Mouse (Mus musculus): ENCODE data around the gene Mrpl21. TPM values are rescaled to one million over a fixed set of nuclear protein-coding genes. Genes with fewer than 3 reads are reported as not detected.

Mrpl21 gene
- polyA plus RNA-seq, 1 experiment = 3.5 TPM

DNA sequence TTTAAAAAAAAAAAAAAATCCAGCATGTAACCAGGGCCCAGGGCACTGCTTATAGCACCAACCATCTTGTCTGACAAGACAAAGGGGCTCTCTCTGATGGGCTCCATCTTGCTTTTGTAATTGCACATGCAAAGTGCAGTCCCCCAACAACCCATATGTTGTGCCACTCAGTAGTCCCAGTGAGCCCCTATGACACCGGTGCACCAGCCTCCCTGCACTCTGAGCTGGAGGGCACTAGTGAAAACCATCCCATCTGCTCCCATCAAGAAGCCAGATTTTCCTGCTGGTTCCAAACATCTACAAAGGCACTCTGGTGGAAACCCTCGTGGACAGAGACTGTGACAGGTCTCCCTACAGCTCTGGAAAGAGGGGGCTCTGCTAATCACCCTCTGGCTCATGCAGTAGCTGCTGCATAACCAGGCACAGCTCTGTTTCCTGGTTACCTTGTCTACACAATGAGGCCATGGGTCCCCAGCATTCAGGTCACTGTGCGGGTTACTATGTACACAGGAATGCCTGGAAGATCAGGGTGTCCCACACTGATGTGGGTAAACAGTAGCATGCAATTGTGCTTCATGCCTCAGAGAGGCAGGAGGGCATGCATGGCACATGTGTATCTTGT lies 6.8 kb upstream of the Mrpl21 start:
- TF ChIP-seq GATA1 (IDR thresholded peaks at IDR 0.05; ENCODE audit: low read length) = no peak

DNA sequence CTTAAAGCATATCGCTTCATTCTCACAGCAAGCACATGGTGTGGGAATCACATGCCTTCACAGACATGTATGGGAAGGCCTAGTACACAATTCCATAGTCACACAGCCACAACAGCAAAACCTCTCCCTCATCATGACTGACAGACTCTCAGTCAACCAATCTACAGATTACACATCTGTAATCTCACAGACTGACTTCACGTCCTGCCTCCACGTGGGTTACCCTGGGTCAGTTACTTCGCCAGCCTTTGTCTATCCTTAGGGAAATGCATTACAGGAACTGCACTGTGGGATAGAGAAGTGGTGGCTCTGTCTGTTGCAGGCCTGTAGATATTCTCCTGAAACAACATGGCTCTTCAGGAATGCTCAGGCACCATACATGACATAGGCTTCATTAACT lies 815 bp upstream of the Mrpl21 start:
- no peak for TF ChIP-seq GATA1 (IDR thresholded peaks at IDR 0.05; ENCODE audit: low read length)

DNA sequence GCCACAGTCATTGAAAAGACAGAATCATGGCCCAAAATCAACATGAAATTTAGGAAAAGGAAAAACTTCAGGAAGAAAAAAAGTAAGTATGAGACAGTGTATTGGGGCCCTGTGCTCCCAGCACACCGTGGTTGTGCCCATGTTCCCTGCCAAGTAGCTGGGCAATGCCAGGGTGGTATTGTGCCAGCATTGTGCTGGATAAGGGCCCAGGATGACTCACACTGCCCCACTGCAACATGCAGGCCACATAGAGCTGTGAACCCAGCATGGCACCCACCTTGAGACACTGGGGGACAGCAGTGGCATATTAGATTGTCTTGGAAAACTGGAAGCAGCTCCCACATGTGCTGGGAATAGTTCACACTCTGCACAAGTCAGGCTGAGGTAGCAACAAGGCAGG lies 6.3 kb downstream of the Mrpl21 start:
- no peak for TF ChIP-seq GATA1 (IDR thresholded peaks at IDR 0.05; ENCODE audit: low read length)

DNA sequence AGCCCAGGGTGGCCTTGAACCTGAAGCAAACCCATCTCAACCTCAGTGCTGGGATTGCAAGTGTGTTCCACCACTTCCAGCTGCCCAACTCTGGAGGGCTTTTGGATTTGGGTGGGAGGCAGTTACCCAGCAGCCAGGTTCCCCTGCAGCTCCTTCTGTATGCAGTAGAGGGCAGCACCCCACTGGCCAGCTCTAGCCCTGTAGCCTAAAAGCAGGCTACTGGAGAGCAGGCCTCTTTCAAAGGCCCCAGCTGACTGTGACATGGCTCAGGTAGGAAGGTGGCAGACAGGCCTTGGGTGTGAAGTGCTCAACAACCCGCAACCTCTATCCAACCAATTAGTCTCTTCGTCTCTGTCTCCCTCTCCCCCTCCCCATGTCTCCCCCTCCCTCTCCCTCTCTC lies 9.3 kb downstream of the Mrpl21 start:
- no peak for TF ChIP-seq GATA1 (IDR thresholded peaks at IDR 0.05; ENCODE audit: low read length)

DNA sequence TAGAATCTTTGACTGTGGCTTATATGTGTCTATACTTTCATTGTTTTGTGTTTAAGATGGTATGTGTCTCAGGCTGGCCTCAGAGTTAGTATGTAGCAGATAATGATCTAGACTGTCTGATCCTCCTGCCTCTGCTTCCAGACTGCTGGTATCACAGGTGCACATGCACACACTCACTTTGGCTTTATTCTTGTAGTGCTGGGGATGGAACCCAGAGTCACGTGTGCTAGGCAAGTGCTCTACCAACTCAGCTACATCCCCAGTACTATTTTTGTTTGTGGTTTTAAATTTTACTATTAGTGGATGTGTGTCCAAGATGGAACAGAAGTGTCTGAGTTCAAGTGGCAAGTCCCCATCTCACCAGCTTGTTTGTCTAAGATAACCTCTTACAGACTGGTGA lies 10.3 kb downstream of the Mrpl21 start:
- TF ChIP-seq GATA1 (IDR thresholded peaks at IDR 0.05; ENCODE audit: low read length) = no peak

DNA sequence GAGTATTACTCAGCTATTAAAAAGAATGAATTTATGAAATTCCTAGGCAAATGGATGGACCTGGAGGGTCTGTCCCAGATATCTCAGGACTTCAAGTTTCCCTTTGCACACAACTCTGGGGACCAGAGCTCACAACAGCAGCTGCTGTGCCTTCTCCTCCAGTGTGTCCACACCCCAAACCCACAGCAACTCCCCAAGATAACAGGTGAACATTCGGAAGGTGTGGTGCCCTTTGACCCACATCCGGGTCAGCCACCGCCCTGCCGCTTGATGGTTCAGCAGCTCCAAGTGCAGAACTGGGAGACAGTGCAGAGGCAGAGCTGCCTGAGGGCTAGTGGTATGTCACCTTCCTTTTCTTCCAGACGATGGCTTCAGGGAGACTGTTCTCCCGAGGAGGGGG lies 12.5 kb downstream of the Mrpl21 start:
- TF ChIP-seq GATA1 (IDR thresholded peaks at IDR 0.05; ENCODE audit: low read length) = no peak

DNA sequence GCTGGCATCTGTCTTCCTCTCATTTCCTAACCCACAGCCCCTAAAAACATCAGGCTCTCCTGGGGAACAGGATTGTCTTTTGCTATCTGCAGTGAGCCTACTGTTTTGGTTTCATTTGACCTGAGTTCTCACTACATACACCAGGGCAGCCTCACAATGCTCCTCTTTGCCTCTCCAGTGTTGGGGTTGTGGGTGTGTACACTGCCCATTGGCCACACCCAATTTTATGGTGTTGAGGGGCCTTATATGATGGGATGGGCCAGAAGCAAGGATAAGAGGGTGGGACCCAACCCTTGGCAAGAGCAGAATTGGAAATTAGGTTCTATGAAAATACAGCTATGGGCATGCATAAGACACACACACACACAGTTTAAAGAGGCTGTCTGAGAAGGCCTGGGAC lies 14.3 kb downstream of the Mrpl21 start:
- no peak for TF ChIP-seq GATA1 (IDR thresholded peaks at IDR 0.05; ENCODE audit: low read length)

DNA sequence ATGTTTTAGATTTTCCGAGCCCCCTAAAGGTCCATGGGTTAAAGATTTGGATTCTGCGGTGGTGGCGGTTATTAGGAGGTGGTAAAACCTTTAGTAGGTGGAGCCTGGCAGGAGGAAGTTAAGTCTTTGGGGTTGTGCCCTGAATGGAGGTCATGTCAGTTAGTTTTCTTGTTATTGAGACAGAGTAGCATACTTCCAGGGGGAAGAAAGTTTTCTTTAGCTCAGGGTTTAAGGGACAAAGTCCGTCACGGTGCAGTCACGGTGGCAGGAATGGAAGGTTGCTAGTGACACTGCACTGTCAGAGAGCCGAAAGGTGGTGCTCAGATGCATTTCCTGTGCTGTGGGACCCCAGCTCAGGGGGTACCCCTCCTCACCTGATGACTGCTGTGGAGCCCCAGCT lies 15.1 kb downstream of the Mrpl21 start:
- no peak for TF ChIP-seq GATA1 (IDR thresholded peaks at IDR 0.05; ENCODE audit: low read length)

DNA sequence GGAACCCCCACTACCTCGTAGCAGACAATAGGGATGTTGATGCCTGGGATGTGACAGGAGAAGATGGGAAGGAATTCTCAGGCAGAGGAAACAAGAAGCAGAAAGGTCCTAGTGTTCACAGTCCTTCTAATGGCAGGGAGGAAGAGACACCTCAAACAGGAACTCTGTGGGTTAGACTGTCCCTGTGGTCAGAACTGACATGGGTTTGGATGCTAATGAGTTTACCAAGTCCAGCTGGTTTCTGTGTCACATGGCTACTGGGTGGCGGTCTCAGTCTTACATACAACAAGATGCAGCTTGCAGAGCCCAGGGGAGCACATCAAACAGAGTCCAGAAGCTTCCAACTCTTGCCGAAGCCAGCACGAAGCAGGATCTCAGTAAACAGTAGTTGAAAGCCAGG lies 21.3 kb downstream of the Mrpl21 start:
- no peak for TF ChIP-seq GATA1 (IDR thresholded peaks at IDR 0.05; ENCODE audit: low read length)

DNA sequence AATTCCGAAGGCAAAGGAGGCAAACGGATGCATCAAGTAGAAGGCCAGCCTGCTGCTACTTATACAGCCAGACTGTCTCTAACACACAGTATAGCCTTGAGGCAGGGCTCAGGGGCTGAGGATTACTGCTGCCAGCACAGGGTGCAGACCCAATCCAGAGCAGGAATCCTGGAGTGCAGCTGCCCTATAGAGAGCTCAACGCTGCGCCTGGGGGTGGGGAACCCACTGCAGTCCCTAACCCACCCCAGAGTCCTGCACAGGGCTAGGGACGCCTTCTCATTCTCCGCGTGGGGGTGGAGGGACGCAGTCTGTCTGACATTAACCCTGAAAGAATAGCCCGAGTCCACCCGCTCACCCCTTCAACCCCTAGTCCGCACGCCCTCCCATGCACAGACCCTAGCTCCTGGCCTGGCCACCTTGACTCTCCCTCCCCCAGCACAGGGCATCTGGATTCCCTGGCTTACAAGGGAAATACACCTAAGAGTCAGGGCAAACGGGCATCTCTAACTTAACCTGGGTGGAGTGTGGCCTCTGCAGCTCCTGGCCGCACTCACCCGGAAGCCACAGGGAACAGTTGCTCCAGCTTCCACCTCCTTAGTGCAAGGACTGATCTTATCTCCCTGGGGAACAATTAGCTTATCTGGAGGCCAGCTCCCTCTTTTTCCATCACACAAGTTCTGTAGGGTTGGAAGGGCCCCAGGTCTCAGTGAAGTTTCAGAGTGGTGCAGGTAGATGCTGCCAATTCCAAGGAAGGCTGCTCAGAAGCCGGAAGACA lies 24.7 kb downstream of the Mrpl21 start:
- no peak for TF ChIP-seq GATA1 (IDR thresholded peaks at IDR 0.05; ENCODE audit: low read length)

DNA sequence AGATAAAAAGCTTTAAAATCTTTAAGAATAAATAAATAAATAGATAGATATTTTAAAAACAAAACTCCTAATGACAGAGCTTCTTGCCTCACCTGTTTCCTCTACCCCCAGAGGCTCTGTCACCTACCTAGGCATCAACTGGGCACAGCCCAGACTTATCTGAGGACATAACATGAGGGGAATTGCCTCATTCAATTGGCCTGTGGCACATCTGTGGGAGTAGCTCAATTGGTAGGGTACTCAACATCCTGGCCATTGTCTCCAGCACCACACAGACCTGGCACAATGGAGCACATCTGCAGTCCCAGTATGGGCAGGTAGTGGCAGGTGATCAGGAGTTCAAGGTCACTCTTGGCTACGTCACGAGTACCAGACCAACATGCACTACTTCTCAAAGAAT lies 36.6 kb downstream of the Mrpl21 start:
- no peak for TF ChIP-seq GATA1 (IDR thresholded peaks at IDR 0.05; ENCODE audit: low read length)

DNA sequence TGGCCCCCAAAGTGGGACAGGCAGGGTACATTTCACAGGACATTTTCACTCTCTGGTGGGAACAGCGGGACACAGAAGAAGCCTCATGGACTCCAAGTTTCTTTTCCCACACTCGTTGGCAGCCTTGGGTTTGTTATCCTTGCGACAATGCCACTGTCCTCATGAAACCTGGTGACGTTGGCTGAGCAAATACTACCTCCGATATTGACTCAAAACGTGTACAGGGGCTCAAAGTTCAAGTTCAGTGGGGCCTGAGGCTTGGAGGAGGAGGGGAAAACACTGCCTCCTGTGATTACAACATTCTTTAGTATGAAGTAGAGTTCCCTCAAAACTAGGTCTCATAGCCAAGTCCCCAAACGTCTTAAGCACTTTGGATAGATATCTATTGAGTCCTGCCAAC lies 37.4 kb downstream of the Mrpl21 start:
- TF ChIP-seq GATA1 (IDR thresholded peaks at IDR 0.05; ENCODE audit: low read length) = no peak

DNA sequence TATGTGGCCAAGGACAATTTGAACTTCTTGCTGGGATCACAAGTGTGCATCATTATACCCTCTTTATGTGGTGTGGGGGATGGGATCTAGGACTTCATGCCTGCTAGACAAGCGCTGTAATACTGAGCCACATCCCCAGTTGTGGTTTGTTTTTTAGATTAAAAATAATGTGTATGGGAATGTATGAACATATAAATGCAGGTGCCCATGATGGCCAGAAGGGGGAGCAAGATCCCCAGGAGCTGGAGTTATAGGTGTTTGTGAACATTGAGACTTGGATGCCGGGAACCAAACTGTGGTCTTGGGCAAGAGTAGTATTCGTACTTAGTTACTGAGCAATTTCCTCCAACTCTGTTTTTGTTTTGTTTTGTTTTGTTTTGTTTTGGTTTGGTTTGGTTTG lies 38.1 kb downstream of the Mrpl21 start:
- TF ChIP-seq GATA1 (IDR thresholded peaks at IDR 0.05; ENCODE audit: low read length) = no peak

DNA sequence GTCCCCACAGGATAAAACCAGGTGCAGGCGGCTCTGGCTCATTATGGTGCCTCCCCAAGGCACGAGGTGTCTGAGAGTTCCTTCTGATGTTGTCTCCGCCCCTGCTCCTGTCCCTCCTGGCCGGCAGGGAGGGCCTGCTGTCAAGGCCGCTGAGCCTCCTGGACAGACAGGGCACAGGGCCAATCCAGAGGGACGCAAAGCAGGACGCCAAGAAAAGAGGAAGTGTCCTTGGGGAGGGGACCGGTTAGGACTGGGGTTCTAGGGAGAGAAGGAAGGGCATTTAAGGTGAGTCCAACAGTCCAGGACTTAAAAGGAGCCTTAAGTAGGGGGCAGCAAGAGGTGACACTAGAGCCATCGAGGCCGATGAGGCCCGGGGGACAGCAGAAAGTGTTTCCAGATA lies 38.9 kb downstream of the Mrpl21 start:
- TF ChIP-seq GATA1 (IDR thresholded peaks at IDR 0.05; ENCODE audit: low read length) = no peak

DNA sequence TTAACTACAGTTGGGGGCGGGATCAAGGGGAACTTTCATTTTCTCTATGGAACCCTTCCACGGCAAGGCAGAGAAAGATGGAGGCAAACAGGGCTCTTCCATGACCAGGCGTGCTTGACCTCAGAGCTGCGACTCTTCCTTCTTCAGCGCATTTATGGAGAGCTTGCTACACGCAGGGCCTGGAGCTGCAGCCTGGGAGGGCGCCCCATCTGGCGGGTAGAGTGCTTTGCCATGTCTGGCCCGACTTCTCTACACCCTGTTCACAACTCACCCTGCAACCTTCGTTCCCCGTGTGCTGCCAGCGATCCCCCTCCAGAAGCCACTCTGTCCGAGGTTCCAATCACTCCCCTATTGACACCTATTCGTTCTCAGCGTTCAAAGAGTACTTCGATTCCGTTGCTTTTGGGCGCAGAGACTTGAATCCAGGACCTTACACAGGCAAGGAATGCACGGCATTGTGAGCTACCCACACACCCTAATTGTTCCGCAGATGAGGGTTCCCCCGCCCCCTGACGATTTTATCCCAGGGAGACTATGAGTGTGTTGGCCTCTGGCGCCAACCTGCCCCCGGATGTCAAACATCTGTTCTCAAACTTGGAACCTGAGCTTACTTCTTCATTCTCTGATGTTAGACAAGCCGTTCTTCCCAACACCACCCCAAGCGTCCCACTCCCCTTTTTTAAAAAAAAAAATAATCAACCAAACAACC lies 39.7 kb downstream of the Mrpl21 start, which contains the start of gene Cpt1a:
TSS of gene Cpt1a (plus strand) at position 74 of the 709 bp plus-strand sequence.
- no peak for TF ChIP-seq GATA1 (IDR thresholded peaks at IDR 0.05; ENCODE audit: low read length)

DNA sequence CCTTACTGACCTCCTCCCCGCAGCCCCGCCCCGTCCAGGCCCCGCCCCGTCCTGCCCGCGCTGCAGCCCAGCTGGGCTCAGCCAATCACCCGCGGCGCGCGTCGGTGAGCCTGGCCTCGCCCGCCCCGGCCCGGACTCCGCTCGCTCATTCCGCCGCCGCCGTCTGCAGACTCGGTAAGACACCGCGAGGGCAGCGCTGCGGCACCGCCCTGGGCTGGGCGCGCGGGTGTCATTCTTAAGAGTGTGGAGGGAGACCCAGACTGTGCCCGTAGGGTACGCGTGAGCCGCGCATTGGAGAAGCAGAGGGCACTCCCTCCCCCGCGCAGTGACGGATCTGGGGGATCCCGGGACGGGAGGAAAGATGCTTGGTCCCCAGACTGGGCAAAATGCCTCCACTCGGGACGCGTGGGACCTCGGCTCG lies 40.5 kb downstream of the Mrpl21 start:
- TF ChIP-seq GATA1 (IDR thresholded peaks at IDR 0.05; ENCODE audit: low read length) = no peak
